Mouse (Mus musculus) layer of hippocampus, adult 9-10 months (tissue): Measurements from ENCODE around the gene Agpat4.
A peak's percentile ranks its signal among the peaks of the same experiment; 100 is the strongest.
"Not testable (repeated sequence)": the region's sequence is repeated elsewhere in the genome, so short reads cannot be mapped to it uniquely, and the experiment has no call there.

Experiments used
- DNase-seq: peaks from one replicate; pipeline ENCODE4 v3.0.0; 2022; ENCODE audit warnings: low spot score

Gene Agpat4

GRCm38 (mm10) chr17:12195137-12195536 lies 76.6 kb downstream of the Agpat4 start:
- no peak for DNase-seq

DNA sequence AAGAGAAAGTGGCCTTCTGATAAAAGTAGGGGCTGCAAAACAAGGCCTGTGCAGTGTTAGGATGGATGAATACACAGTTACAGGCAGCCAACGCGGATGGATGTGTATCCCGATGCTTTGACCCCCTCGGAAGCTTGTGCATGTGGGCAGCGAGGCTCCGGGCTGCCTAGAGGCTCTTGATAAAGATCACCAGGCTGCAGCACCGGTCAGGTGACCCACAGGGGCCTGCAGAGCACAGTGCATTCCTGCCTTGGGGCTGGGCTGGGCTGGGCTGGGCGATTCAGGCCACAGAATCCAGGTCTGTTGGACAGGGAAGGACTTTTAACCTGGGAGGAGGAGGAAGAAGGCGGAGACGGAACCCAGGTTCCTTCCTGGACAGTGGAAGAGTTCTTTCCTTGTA lies 77.1 kb downstream of the Agpat4 start:
- DNase-seq, result no peak

DNA sequence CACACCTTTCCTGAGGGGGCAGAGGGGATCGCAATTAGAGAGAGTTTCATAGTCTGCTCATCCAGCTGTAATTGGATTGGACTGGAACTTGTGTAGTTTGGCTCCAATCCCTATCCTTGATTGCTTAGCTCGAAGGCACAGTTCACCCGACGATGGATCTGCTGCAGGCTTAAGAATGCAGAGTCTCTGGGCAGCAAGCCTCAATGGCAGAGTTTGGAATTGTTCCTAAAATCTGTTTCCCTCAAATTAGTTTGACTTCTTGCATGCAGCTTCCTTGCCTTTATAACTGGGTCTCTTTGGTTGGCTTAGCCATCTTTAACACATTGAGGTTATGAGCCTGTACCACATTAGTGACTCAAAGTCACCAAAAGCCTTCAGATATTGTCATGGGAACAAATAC lies 81.4 kb downstream of the Agpat4 start:
- DNase-seq, result no peak

GRCm38 (mm10) chr17:12201086-12201485 lies 82.6 kb downstream of the Agpat4 start:
- DNase-seq, result no peak

- no peak for DNase-seq
Observed at GRCm38 (mm10) chr17:12203414-12203897, 85.0 kb downstream of the Agpat4 start.

DNA sequence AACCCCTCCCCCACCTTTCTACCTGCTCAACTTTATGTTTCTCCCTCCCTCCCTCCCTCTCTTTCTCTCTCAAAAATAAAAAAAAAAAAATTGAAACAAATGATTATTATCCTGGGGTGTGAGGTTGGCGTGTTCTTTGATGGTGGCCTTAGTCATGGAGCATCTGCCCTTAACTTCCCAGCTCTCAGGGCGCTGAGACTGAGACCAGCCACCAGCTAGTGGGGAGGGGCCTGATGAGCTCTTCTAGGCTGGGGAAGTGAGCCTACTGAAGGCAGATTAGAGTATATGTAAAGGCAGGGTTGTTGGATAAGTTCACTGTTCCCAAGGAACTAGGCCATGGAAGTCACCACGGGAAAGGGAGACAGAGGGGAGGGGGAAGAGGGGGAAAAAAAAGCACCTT lies 85.7 kb downstream of the Agpat4 start:
- DNase-seq, result no peak

GRCm38 (mm10) chr17:12204689-12205014 lies 86.1 kb downstream of the Agpat4 start:
- no peak for DNase-seq

DNA sequence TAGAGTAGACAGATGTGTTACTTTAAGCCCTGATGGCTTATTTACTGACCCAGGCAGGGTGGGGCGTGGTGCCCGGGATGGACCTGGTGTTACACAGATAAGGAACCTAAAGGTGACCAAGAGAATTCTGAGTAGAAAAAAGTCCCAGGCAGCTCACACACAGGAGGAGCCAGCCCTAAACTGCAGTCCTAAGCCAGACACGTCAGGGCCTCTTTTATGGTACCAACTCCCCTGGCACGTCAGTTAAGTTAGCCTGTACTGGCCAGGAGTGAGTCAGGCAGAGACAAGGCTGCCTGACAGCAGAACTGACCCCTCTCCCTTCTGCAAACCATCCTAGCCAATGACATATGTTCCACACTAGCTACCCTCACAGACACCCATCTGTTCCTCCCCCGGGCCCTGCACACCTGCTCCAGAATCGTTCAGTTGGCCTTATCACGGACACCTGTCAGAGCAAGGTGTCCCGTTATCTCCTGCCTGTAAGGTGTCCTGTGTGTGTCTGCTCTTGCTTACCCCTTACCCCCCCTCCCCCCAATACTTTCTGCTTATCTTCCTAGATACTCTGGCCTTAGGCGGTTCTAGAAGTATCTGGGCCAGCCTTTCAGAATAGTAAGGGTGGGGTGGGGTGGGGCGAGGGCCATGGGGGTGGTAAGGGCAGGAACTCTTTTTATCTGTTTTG lies 86.7 kb downstream of the Agpat4 start:
- no peak for DNase-seq

- no peak for DNase-seq
Observed at GRCm38 (mm10) chr17:12205694-12206075, 87.2 kb downstream of the Agpat4 start.

- no peak for DNase-seq
Observed at GRCm38 (mm10) chr17:12206248-12206647, 87.7 kb downstream of the Agpat4 start.

- DNase-seq, result no peak
Observed at GRCm38 (mm10) chr17:12207022-12207548, 88.6 kb downstream of the Agpat4 start.

DNA sequence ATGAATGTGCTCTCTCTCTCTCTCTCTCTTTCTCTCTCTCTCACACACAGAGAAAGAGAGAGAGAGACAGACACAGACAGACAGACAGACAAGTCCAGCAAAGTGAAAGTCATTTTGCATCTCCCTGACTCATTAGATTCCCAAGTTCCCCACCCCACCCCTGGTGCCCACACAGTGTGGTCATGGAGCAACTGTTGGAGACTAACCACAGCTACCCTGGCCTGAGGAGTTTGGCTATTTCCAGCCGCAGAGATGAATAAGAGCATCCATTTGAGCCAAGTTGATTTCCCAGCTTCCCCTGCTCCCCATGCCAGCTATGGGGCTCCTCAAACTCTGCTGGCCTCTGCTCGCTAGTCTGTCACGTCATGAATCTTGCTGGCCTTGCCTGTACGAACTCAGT lies 91.0 kb downstream of the Agpat4 start:
- DNase-seq, result no peak

DNA sequence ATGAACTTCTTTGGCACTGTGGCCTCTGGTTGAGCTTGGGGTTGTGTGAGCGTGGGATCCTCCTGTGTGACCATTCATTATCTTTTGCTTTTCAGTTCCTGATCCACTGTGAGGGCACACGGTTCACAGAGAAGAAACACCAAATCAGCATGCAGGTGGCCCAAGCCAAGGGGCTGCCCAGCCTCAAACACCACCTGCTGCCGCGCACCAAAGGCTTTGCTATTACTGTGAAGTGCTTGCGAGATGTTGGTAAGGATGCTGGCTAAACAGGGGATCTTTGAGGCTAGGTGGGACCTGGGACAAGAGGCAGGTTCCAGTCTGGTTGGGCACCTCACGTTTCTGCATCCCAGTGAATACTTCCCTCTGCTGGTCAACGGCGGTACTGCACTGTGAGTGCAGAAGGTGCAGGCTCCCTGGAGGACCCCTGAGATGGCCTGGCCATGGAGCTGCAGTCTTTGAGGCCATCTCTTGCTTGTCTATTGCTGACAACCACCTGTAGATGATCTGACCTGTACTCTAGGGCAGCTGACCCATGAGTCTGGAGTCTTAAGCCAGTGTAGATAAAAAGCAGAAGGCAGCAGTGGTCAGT lies 92.1 kb downstream of the Agpat4 start:
- DNase-seq, result peak; percentile 67

GRCm38 (mm10) chr17:12211890-12212289 lies 93.4 kb downstream of the Agpat4 start:
- no peak for DNase-seq

DNA sequence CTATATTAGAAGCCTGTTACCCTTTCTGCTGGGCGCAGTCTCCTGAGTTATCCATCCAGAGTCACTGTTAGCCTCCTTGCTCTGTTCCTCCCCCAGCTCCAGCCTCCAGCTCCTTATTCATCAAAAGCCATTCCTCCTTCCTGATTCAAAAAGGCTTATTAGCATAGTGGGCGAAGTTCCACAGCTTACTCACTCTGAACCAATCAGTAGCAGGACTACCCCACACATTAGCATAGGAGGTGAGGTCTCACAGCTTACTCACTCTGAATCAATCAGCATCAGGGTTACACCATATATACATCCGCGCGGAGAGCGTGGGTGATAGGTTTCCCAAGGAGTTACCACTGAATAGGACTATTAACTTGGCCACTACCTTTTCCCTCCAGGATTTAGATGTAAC lies 93.8 kb downstream of the Agpat4 start:
- no peak for DNase-seq

DNA sequence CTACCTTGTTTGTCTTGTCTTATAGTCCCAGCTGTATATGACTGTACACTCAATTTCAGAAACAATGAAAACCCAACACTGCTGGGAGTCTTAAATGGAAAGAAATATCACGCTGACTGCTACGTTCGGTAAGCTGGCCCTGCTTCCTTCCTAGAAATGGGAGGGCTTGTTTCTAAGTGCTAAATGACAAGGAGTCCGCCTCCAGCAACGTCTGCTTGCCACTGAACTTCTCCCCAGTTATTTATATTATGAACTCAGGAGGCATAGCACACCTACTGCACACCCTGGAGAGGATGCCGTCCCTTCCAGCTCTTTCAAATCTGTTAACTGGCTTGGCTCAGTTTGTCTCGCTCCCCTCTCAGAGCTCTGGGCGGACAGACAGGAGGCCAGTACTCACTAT lies 94.9 kb downstream of the Agpat4 start:
- DNase-seq, result no peak

- DNase-seq, result no peak
Observed at GRCm38 (mm10) chr17:12216224-12216623, 97.7 kb downstream of the Agpat4 start.

DNA sequence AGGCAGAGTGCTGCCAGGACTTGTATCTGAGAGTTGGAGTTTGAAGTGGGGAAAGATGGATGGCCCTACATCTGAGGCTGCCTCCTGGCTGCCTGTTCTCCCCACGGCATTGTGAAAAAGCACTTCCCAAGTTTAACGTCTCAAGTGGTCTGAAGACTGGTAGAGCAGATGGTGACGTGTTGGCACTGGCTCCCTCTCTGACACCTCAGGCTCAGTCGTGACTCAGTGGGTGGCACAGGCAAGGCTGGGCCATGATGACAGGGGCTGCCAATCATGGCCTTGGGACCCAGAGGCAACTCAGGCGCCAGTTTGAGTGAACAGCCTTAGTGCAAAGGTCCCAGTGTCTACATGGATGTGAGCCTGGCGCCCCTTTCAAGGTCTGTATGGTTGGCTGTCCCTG lies 103.4 kb downstream of the Agpat4 start:
- no peak for DNase-seq

DNA sequence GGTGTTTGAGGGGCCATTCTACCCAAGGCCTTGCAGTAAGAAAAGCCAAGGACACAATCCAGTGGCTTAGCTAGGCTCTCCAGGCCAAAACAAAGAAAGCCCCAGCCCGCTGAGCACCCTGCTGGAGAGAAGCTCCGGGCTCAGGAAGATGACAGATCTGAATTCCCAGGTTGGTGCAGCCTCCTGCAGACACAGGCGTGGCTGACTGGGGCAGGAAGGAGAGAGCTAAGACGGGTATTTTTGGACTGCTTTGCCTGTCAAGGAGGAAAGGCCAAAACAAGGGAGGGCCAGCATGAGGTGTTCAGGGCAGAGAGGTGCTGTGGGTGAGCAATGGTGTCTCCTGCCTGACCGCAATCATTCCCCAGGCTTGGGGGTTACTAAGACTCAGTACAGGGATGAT lies 105.2 kb downstream of the Agpat4 start:
- DNase-seq, result no peak

DNA sequence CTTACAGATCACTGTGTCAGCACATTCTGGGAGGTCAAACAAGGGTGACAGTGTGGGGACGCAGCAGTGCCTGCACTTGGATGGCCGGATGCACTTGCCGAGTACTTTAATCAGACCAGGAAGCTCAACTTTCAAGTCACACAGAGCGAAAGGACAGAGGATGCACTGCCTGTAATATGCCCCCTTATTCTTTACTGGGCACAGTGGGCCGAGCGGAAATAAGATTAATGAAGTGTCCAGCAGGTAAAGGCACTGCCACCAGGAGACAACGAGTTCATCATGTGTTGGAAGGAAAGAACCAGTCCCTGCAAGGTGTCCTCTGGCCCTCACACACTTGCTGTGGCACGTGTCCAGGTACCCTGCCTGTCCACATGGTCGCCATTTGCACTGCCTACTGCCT lies 105.6 kb downstream of the Agpat4 start:
- DNase-seq, result no peak

DNA sequence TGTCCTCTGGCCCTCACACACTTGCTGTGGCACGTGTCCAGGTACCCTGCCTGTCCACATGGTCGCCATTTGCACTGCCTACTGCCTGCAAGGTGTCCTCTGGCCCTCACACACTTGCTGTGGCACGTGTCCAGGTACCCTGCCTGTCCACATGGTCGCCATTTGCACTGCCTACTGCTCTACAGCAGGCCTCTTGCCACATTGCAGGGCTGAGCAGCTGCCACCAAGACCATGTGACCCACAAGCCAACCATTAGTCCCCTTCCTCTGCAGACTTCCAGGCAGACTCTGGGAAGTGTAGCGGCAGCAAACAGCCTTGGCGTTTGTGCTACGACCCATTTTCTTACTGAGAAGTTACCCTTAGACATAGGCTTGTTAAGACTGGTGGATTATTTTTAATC lies 106.0 kb downstream of the Agpat4 start:
- not testable (repeated sequence) for DNase-seq

DNA sequence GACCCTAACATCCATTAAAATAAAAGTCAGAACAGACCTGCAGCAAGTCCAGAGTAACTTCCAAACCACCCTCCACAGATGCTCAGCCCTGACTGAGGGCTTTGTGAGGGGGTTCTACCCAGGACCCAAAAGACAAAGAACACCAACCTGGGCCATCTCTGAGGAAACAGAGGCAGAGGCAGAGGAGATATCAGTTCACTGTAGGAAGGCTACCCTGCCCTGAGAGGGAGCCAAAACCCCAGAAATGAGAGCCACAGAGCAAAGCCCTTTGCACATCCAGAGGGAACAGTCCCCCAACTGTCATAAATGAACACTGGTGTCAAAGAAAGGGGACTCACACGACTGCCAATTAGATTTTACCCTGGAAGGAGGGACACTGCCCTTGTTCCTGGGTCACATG lies 106.7 kb downstream of the Agpat4 start:
- DNase-seq, result no peak

DNA sequence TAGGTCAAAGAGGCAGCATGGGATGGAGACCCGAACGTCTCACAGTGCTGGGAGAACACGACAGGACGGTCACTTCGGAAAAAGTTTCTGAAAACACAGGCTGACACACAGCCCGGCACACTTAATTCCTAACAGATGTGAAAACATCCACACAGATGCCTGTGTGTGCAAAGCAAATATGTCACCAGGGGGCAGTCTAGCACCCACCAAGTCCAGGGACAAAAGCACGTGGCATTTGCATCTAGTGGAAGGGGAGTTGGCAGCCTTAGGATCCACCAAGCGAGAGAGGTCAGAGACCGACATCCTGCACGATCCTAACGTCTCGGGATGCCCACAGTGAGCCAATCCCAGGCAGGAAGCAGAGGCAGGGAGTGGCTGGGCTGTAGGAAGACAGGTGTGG lies 108.0 kb downstream of the Agpat4 start:
- no peak for DNase-seq

GRCm38 (mm10) chr17:12228001-12228400 lies 109.5 kb downstream of the Agpat4 start:
- no peak for DNase-seq
